Mouse (Mus musculus) forelimb bud, embryonic 11.5 days (tissue): Measurements from ENCODE around the gene Dusp27.
A peak's percentile ranks its signal among the peaks of the same experiment; 100 is the strongest.
"Not testable (repeated sequence)": the region's sequence is repeated elsewhere in the genome, so short reads cannot be mapped to it uniquely, and the experiment has no call there.

Experiments
- DNase-seq: peaks from one replicate; pipeline ENCODE4 v3.0.0-alpha.2; 2012; ENCODE audit warnings: low read depth, low spot score

Gene Dusp27

DNA sequence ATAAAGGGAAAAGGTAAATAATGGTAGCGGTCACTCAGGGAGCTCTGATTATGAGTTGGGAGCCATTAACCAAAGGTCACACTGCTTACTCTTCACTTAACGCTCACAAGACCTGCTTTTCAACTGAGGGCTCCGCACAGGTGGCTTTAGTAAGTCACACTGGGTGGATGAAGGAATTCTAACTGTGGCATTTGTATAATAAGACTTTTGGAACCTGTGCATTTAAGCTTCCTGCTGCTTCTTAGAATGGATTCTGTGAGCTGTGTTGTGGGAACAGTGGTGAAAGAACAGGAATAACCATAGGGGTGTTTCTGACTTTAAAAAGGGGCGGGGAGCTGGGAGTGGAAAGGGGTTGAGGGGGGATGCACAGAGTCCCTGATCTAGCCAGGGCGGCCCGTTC lies 14.6 kb upstream of the Dusp27 start:
- no peak for DNase-seq

DNA sequence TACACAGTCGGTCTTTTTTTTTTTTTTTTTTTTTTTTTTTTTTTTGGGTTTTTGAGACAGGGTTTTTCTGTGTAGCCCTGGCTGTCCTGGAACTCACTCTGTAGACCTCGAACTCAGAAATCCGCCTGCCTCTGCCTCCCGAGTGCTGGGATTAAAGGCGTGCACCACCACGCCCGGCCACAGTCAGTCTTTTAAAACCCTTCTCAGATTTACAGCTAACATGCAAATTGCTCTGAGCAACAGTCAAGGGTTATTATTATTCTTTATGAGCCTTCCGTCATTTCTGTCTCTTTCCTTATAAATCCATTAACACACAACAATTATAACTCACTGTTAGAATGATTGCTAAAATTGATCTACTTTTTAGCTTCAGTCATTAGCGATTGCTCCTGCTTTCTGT lies 14.1 kb upstream of the Dusp27 start:
- DNase-seq, result not testable (repeated sequence)

DNA sequence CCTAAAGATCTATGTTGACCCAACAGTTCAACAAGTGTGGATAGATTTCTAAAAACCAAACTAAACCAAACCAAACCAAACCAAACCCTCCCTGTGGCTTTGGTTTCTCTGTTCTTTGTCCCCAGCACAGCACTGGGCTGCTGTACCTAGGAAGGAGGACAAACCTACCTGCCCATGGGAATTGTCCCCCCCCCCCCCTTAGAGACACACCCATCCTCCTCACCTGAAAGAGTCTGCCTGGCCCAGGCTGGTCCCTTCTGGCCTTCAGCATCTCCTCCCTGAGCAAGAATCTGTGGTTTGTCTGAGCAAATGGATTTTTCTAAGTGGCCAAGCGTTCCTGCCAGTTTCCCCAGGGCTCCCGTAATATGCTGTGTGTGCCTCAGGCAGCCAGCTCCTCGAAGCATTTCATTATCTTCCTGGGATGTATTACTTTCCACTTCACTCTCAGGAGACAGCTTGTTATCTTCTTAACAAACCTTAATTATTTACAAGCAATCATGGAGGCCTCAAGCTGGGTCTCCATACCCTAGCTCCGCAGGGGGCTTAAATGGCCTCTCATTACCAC lies 12.0 kb upstream of the Dusp27 start:
- DNase-seq, result no peak

DNA sequence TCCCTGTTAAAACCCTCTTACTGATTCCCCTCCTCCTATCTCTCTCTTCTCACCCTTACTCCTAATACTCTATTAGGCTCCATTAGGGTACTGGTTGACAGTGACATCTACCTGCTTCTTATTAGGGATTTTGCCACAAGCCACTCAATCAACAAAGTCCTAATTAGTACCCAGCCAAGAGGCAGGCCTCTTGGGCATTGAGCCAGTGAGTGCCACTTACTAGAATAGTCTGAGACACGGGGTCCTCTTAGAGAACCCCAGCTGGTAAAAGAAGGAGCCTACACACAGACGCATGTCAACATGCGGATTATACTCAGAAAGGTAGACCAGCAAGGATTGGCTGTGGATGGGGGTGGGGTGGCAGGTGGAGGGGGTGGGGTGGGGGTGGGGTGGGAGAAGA lies 11.4 kb upstream of the Dusp27 start:
- DNase-seq, result no peak

DNA sequence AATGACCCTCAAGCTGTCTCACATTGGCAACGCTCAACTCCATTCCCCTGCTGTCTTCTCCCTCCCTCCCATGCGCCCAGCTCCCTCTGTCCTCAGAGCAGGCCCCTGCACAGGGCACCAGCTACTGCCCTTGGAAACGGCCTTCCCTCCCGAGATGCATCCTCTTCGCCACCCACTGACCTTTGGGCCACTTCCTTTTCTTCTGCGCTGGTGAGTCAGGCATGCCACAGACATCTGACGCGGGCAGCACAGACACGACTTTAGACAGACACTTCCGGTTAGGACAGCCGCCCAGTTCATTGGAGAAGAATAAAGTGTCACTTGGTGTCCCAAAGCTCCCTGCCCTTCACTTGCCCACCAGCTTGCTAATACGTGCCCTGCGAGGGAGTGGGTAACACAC lies 10.4 kb upstream of the Dusp27 start:
- no peak for DNase-seq

DNA sequence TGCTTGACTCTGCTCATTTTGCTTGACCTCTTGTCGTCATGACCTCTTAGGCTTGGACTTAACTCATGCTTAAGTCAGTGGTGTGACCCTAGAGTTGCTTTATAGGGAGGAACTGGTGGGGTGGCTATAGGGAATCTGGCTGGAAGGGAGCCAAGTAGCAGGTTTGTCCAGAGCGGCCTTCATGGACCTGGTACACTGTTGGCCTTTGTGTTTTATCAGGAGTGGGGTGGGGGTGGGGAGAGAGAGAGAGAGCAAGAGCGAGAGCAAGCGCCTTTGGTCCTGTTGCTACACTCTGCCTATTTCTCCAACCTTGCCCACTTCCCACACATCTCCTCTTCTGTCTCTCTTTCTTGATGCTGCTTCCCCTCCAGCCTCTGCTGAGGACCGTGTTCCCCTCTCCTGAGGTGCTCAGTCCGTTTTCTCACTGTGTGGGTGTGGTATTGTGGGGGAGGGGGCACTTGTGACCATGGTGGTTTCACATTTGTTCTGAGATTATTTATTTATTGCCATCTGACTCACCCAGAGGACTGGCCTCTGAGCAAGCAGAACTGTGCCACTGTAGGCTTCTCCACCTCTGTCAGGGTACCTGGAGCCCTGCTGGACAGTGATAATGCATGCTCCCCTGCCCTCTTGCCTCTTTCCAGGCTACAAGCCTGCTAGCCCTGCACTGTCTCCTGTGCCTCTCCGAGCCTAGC lies 9.7 kb upstream of the Dusp27 start:
- DNase-seq, result no peak

DNA sequence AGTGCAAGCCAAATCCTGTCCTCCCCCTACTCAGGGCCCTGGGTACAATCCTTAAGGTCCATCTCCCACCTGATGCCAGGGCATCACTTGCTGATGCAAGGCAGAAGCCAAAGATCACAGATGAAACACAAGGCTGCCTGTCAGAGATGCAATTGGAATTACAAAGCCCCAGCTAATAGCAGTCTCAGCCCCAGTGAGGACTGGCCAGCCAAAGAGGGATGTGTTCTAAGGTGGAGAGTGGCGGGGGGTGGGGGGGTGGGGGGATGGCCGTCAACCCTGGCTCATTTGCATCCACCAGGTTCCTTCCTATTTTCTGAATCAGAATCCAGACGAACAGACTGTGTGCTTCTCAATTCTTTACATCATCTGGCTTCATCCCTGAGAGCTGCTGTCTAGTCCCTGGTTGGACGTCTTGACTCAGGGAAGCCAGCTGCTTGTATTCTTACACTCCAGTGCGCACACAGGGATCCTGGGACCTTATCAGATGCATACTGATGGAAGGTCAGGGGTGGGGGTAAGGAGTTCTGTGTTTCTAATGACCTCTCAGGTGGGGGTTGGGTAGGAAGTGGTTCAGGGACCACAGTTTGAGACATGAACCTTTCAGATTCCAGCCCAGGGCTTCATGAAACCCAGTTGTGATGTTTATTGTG lies 7.5 kb upstream of the Dusp27 start:
- no peak for DNase-seq

DNA sequence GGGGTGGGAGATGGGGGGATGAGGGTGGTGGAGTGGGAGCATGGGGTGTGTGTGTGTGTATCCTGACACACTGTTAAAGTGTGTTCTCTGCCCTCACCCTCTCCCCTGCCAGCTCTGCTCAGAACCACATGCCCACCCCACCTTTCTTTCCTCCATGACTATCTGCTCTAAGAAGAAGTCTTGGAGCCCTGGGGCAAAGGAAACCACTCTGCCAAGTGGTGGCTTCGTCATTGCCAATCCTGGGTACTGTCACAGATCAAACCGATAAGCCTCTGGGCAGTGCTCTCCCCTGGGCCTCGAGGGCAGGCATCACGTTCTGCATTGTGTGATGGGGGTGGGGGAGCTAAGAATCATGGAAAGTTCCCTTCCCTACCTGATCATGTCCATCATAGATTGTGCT lies 4.6 kb upstream of the Dusp27 start:
- no peak for DNase-seq

DNA sequence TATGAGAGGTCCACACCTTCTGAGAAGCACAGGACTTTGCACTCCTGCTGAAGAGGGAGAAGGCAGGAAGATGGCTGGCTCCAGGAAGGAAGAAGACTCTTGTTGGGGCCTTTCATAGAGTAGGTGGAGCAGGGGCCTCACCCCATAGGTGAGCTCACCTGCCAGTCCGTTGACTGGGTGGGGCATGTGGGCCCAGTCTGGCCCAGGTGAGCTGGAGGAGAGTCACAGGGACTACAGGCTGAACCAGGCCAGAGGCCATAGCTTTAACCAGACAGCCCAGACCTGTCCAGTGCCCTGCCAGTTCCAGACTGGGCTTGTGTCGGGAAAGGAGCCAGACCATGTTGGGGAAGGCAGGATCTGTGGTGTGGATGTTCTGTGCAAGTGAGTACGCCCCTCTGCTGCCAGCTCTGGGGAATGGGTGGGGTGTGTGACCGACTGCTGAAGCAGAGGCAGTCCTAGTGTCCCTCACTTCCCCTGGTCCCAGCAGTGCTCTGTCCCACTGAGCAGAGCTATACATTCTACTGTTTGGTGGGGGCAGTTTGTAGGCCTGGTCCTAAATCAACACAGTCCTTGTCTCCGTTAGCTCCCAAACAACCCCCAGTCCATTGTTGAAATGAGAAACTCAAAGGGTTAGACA lies 2.6 kb upstream of the Dusp27 start, which contains the start of gene Gpa33:
TSS of gene Gpa33 (plus strand) at position 15 of the 637 bp plus-strand sequence.
- DNase-seq, result no peak

DNA sequence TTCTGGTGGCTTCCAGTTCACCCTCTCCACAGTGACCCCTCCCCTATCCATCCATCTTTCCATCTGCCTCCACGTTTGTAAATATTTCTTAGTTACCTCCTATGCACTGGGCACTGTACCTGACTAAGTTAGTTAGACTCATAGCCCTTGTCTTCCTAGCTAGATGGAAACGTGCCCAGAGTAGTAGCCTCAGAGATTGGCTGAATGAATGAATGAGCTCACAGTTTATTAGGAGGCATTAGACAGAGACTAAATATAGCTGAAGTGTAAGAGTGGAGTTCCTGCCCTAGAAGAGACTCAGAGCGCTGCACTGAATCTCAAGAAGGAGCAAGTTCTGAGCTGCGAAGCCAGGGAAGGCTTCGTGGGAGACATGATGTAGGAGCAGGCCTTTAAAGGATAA lies 829 bp upstream of the Dusp27 start:
- no peak for DNase-seq

DNA sequence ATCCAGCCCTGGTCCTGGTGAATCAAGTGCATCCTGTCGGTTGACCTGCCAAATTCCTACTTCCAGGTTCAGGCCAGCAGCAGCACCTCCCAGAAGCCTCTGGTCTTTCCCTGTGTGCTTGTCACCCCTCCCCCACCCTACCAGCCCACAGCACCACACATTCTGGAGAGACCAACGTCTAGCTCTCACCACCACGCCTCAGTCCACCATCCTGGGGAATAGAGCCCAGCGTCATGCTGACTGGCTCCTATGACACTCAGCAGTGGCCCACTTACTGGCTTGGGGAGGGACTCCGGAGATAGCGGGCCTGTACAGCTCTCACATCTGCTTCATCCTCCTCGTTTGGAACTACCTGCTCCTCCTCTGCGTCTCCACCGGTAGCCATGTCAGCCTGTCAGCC lies 927 bp downstream of the Dusp27 start:
- DNase-seq, result no peak

DNA sequence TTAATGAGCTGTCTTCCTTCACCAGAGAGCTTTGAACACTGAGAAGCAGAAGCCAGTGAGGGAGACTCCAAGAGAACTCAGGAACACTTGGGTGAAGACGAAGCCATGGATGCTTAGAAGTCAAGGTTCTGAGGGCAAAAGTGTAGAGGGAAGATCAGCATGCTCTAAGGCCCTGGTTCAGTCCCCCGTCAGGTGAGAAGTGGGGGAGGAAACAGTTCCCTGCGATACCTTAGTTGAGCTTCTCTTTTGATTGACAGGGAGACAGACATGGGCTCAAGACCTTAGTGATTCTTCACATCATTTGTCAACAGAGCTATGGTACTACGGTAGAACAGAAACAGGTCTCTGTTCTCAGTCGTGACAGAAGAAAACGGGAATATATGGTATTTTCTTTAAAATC lies 1.4 kb downstream of the Dusp27 start:
- DNase-seq, result no peak

DNA sequence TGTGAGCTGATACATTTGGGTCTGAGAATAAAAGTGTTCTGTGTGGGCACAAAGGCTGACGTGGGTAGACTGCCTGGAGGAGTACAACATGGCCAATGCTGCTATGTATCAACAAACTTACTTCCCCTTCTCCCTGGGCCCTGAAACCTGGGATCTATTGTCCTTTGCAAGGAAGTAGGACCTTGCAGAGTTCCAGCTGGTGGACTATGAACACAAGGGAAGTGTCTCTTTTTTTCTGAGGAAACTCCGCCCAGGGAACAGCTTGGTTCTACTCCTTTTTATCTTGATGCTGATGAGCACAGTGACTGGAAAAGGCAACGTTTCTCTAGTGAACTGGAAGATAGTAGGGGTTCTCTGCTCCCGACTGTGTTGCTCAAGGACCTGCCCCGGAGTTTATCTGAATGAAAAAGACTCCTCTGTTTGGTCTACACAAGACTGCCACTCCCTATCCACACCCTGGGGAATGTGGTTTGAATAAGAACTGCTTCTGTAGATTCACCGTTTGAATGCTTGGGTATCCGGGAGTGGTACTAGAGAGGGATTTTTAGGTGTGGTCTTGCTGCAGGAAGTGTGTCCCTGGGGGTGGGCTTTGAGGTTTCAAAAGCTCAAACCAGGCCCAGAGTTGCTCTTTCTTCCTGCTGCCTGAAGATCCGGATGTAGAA lies 2.7 kb downstream of the Dusp27 start:
- DNase-seq, result no peak

DNA sequence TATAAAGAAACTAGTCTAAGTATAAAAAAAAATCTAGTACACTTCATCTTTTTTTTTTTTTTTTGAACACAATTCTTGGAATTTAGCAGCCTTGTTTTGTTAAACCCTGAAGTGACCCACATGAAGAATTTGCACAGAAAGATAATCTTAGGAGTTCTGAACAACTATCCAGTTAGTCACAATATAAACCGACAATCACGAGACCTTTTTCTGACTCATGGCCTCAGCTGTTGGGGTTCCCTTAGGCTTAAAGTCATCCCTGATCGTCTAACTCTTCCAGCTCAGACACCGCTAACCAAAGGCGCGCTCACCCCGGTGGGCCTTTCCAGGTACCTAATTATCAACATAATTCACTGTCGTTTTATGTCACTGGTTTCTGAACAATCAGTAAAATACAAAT lies 4.0 kb downstream of the Dusp27 start:
- no peak for DNase-seq

DNA sequence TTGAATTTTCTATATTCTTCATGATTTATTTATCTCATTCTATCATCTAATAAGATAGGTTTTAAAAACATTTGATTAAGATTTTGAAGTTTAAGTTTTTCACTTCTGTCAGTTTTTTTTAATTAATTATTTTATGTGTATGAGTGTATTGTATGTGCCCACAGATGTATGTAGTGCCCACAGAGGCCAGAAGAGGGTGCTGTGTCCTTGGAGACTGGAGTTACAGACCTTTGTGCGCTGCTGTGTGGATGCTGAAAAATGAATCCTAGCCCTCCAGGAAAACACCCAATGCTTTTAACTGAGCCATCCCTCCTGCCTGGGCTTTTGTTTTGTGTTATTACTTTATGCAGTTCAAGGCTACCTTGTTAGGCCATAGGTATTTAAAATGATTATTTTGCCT lies 4.7 kb downstream of the Dusp27 start:
- DNase-seq, result no peak

DNA sequence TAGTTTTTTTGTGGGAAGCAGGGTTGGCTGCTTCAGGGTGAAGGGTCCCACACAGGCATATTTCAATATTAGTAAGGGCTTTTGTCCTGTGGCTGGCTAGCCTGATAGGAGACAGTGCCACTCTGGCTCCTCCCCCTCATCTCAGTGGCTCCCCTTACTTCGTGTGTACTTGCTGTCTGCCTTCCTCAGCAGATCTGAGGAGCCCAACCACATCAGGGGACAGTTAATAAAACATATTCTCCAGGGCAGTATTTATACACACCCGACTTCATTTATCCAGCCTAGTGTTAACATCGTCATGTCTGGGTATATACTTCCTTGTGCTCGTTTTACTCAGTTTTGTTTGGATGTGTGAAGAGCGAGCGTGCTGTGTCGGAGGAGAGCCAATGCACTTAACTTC lies 5.6 kb downstream of the Dusp27 start:
- no peak for DNase-seq

DNA sequence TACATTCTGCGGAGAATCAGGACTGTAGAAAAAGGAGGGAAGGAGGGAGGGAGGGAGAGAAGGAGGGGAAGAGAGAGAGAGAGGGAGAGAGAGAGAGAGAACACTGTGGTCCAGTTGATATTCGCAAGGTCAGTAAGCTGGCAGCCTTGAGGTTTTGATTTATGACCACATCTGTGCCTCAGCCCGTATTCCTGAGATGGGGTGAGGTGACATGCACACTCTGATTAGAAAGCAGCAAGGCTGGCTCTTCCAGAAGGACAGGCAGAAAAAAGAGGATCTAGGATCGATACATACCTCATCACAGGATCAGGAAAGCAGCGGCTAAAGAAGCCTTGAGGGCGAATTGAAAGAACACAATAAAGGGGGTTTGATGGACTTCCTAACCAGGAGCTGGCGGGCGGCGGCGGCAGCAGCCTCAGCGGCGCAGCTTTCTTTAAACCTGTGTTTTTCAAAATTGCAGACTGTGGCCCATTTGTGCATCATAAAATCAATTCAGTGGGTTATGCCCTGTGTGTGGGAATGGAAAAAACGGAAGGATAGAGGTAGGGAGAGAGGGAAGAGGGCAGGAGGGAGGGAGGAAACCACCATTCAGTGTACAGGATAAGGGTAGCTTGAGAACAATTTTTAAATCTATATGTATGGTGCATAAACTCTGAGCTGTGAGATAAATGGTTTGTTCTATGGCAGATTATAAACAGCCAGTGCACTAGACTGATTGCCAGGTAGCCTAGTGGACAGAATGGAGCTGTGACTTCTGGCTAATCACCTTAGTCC lies 9.7 kb downstream of the Dusp27 start:
- DNase-seq, result peak; percentile 12

DNA sequence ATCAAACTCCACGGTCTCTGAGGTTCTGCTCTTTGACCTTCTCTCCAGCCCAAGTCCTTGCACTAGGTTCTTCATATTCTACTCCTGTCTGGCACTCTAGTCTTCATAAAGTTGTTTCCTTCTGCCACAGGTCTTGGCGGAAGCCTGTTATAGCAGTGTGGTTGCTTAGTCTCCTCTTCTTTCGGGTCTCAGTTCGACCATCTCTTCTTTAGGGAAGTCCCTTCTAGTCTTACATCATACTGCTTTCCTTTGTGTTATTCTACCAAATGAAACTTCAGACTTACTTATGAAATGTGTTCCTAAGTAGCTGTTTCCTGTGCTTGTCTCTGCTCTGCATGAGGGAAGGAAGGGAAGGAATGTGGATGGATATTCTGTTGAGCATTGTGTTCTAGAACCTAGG lies 12.0 kb downstream of the Dusp27 start:
- no peak for DNase-seq

DNA sequence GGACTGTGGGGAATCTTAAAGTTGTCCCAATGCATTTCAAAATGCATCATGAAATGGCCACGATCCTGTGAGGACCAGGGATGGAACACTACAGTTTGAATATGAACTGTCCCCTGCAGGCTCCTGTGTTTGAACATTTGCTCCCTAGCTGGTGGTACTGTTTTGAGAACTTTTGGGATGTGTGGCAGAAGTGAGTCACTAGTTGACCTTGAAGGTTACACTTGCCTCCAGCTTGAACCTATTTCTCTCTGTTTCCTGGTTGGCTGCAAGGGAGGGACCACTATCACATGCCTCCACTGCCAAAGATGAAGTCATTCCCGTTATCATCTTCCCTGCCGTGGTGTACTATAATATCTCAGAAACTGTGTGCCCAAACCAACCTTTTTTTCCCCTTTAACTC lies 12.7 kb downstream of the Dusp27 start:
- no peak for DNase-seq

DNA sequence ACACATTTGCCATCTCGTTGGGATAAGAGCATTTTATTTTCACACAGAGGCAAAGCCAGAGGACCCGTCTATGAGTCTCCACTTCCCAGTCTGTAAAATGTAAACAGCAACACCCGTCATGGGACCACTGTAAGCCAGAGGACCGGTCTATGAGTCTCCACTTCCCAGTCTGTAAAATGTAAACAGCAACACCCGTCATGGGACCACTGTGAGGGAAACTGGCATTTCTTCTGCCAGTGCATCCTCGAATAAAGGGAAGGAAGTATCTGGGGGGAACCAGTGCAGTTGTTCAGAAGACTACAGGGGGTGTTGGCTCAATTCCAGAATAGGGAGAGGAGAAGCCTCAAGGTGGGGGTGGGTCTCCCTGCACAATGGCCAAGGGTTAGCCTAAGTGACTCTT lies 22.3 kb downstream of the Dusp27 start:
- DNase-seq, result no peak

DNA sequence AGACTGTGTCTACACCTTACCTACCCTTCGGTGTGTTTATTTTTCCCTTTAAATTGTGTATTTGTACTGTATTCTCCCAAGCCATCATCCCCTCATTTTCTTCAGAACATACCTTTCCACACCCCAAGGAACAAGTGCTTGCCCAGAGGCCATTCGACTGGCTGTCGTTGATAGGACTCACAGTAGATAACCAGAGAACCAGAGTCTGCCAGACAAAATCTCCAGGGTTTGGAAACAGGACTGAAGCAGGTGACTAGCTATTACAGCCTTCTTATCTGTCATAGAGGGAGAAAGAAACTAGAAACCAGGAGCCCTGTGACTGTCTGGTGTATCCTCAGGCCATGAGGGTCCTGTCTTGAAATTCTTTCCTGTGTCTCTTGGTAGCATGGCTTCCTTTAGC lies 22.9 kb downstream of the Dusp27 start:
- no peak for DNase-seq
